Mouse (Mus musculus): ENCODE data around the gene Prkcsh. TPM values are rescaled to one million over a fixed set of nuclear protein-coding genes. Genes with fewer than 3 reads are reported as not detected.

Gene Prkcsh
- polyA plus RNA-seq, 1 experiment from 2014 or later, result 93.8 TPM

DNA sequence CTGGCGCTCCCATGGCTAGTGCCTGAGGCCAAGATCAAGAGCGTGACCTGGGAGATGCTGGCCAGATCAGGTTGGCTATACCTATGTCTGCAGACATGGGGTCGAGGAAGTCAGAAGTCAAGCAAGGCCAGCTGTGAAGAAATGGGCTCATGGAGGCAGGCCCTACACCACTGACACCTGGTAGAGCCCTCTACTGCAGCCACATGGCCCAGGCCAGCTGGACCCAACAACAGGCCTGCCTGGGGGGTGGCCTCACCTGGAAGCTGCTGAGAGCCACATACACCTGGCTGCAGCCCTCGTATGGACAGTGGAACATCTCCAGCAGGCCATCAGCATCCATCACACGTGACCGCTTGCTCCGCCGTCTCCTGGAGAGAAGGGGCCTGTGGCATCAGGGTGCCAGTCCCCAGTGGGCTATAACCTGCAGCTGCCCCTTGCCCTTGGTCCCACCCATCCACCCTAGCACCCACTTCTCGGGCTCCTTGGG lies 54.5 kb downstream of the Prkcsh start:
- no peak overlapping the region for H3K9ac ChIP-seq (ENCODE audit: low read length)
- H3K9me3 ChIP-seq (ENCODE audit: control insufficient read depth, low read length), result no peaks in the 10 kb centered on the region
- no peak overlapping the region for H3K4me3 ChIP-seq (ENCODE audit: low read depth, low read length)

DNA sequence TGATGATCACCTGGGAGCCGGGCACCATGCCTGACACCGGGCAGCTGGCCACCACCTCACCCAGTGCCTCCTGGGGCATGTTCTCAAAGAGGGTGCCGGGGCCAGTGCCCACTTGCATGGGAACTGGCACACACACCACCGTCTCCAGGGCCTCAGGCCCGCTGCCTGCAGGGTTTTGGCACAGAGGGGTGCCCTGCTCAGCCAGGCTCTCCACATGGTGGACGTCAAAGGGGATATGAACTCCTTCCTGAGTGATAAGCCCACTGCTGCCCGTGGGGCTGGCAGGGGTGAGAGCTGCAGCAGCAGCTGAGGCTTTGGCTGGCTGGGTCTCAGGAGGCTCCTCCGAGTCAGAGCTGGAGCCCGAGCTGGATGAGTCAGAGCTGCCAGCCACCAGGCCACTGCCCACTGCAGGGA lies 55.4 kb downstream of the Prkcsh start:
- WGBS, result 94% methylated on average over 9 of the region's 9 CpGs
- Histone ChIP-seq H3K9me3 (ENCODE audit: control insufficient read depth, low read length) (no peaks in the 10 kb centered on the region), H3K27ac (ENCODE audit: low read depth) (no peak overlapping the region), H3K9ac (ENCODE audit: low read length) (no peak overlapping the region), H3K36me3 (ENCODE audit: control insufficient read depth, insufficient read depth, low read length) (peaks cover 48% of the 10 kb centered on the region), H3K4me1 (replicated peaks; ENCODE audit: control insufficient read depth, insufficient read depth, low read length) (peaks cover 3% of the 10 kb centered on the region; the same call in 1 of the 2 replicates), H3K4me3 (ENCODE audit: low read depth, low read length) (no peak overlapping the region), H3K27me3 (replicated peaks; ENCODE audit: control insufficient read depth, insufficient read depth, low read length) (peaks cover 28% of the 10 kb centered on the region), H3K4me2 (ENCODE audit: low read length) (no peak overlapping the region)
- DNase-seq (ENCODE audit: low spot score), result no peak
- ATAC-seq (replicated peaks; ENCODE audit: low FRiP score, low TSS enrichment, low read depth), result no peak

More for the DNA sequence above, 54.5 kb downstream of the Prkcsh start:
- H3K27ac ChIP-seq (ENCODE audit: low read depth), result no peak overlapping the region
- DNase-seq (ENCODE audit: low spot score) (no peak), ATAC-seq (replicated peaks; ENCODE audit: low FRiP score, low TSS enrichment, low read depth) (no peak)
- WGBS, result 92% methylated on average over 9 of the region's 9 CpGs
- peaks cover 37% of the 10 kb centered on the region for H3K27me3 ChIP-seq (replicated peaks; ENCODE audit: control insufficient read depth, insufficient read depth, low read length)
- H3K36me3 ChIP-seq (ENCODE audit: control insufficient read depth, insufficient read depth, low read length), result peaks cover 44% of the 10 kb centered on the region
- H3K4me2 ChIP-seq (ENCODE audit: low read length), result no peak overlapping the region
- H3K4me1 ChIP-seq (replicated peaks; ENCODE audit: control insufficient read depth, insufficient read depth, low read length), result peaks cover 3% of the 10 kb centered on the region; the same call in 1 of the 2 replicates

DNA sequence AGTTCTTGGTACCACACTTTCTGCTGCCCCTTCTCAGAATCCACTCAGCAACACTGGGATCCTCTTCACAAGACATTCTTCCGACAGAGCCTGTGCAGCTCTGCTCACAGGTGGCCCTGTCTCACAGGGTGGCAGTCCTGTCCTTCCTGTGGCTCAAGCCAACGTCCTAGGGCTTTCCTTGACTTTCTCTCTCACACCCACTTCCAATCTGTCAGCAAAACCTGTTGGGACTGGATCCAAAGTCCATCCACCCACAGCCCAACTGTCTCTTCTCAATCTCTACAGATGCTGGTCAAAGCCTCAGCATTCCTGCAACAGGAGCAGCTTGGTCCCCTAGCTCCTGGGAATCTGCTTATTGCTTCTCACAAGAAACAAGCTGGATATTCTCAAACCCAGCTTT lies 58.7 kb downstream of the Prkcsh start:
- no peaks in the 10 kb centered on the region for H3K27me3 ChIP-seq (replicated peaks; ENCODE audit: control insufficient read depth, insufficient read depth, low read length)
- no peaks in the 10 kb centered on the region for H3K4me1 ChIP-seq (replicated peaks; ENCODE audit: control insufficient read depth, insufficient read depth, low read length)
- DNase-seq (ENCODE audit: low spot score) (no peak), ATAC-seq (replicated peaks; ENCODE audit: low FRiP score, low TSS enrichment, low read depth) (no peak)
- H3K36me3 ChIP-seq (ENCODE audit: control insufficient read depth, insufficient read depth, low read length), result peaks cover 77% of the 10 kb centered on the region
- no peak overlapping the region for H3K27ac ChIP-seq (ENCODE audit: low read depth)
- no peaks in the 10 kb centered on the region for H3K9me3 ChIP-seq (ENCODE audit: control insufficient read depth, low read length)
- H3K9ac ChIP-seq (ENCODE audit: low read length), result no peak overlapping the region
- H3K4me3 ChIP-seq (ENCODE audit: low read depth, low read length), result no peak overlapping the region
- no peak overlapping the region for H3K4me2 ChIP-seq (ENCODE audit: low read length)
- WGBS, result 75% methylated on average over 2 of the region's 2 CpGs

Other genes with a start within 250 kb of the Prkcsh start
- gene Spc24, start 242.5 kb upstream of the Prkcsh start, polyA plus RNA-seq (2014; fragmentation: Nextera tagmentation; extraction: Ambion mirVana), result 127 and 135 TPM in 2 replicates
- 9.5 and 9.6 TPM in 2 replicates for gene Kank2, start 204.1 kb upstream of the Prkcsh start, polyA plus RNA-seq (2014; fragmentation: Nextera tagmentation; extraction: Ambion mirVana)
- gene Angptl8, start 167.3 kb upstream of the Prkcsh start, polyA plus RNA-seq (2014; fragmentation: Nextera tagmentation; extraction: Ambion mirVana), result 4.0 and 4.3 TPM in 2 replicates
- 39.4 and 40.0 TPM in 2 replicates for gene Dock6, start 150.2 kb upstream of the Prkcsh start, polyA plus RNA-seq (2014; fragmentation: Nextera tagmentation; extraction: Ambion mirVana)
- 18.4 and 21.5 TPM in 2 replicates for gene Rab3d, start 84.6 kb upstream of the Prkcsh start, polyA plus RNA-seq (2014; fragmentation: Nextera tagmentation; extraction: Ambion mirVana)
- 3.8 and 4.2 TPM in 2 replicates for gene Ccdc159, start 75.3 kb upstream of the Prkcsh start, polyA plus RNA-seq (2014; fragmentation: Nextera tagmentation; extraction: Ambion mirVana)
- 57.1 and 59.6 TPM in 2 replicates for gene Tmem205, start 75.2 kb upstream of the Prkcsh start, polyA plus RNA-seq (2014; fragmentation: Nextera tagmentation; extraction: Ambion mirVana)
- gene Plppr2, start 65.8 kb upstream of the Prkcsh start, polyA plus RNA-seq (2014; fragmentation: Nextera tagmentation; extraction: Ambion mirVana), result 8.2 and 8.7 TPM in 2 replicates
- gene Swsap1, start 47.1 kb upstream of the Prkcsh start, polyA plus RNA-seq (2014; fragmentation: Nextera tagmentation; extraction: Ambion mirVana), result 11.7 and 12.8 TPM in 2 replicates
- 4.1 and 4.2 TPM in 2 replicates for gene Epor, start 39.3 kb upstream of the Prkcsh start, polyA plus RNA-seq (2014; fragmentation: Nextera tagmentation; extraction: Ambion mirVana)
- gene Rgl3, start 13.4 kb upstream of the Prkcsh start, polyA plus RNA-seq (2014; fragmentation: Nextera tagmentation; extraction: Ambion mirVana), result 1.1 and 1.4 TPM in 2 replicates
- 0.42 and 0.95 TPM in 2 replicates for gene Ccdc151, start 172 bp upstream of the Prkcsh start, polyA plus RNA-seq (2014; fragmentation: Nextera tagmentation; extraction: Ambion mirVana)
- gene Elavl3, start 49.2 kb downstream of the Prkcsh start, polyA plus RNA-seq (2014; fragmentation: Nextera tagmentation; extraction: Ambion mirVana), result 6.2 and 7.1 TPM in 2 replicates
- not detected in 2 replicates for gene Gm49318, start 68.5 kb downstream of the Prkcsh start, polyA plus RNA-seq (2014; fragmentation: Nextera tagmentation; extraction: Ambion mirVana)
- 10.2 and 10.3 TPM in 2 replicates for gene Zfp653, start 68.6 kb downstream of the Prkcsh start, polyA plus RNA-seq (2014; fragmentation: Nextera tagmentation; extraction: Ambion mirVana)
- 35.2 and 43.4 TPM in 2 replicates for gene Ecsit, start 82.6 kb downstream of the Prkcsh start, polyA plus RNA-seq (2014; fragmentation: Nextera tagmentation; extraction: Ambion mirVana)
- 322 and 380 TPM in 2 replicates for gene Cnn1, start 96.4 kb downstream of the Prkcsh start, polyA plus RNA-seq (2014; fragmentation: Nextera tagmentation; extraction: Ambion mirVana)
- 190 and 192 TPM in 2 replicates for gene Elof1, start 114.4 kb downstream of the Prkcsh start, polyA plus RNA-seq (2014; fragmentation: Nextera tagmentation; extraction: Ambion mirVana)
- gene Acp5, start 132.9 kb downstream of the Prkcsh start, polyA plus RNA-seq (2014; fragmentation: Nextera tagmentation; extraction: Ambion mirVana), result 11.1 and 13.3 TPM in 2 replicates
- gene Pigyl, start 154.0 kb downstream of the Prkcsh start, polyA plus RNA-seq (2014; fragmentation: Nextera tagmentation; extraction: Ambion mirVana), result 76.5 and 85.4 TPM in 2 replicates
- gene Zfp872, start 185.3 kb downstream of the Prkcsh start, polyA plus RNA-seq (2014; fragmentation: Nextera tagmentation; extraction: Ambion mirVana), result 0.12 and 0.42 TPM in 2 replicates
- 23.8 and 24.5 TPM in 2 replicates for gene Zfp809, start 222.9 kb downstream of the Prkcsh start, polyA plus RNA-seq (2014; fragmentation: Nextera tagmentation; extraction: Ambion mirVana)

Data from intestine, embryonic 14.5 days (tissue).